Mouse (Mus musculus) neural tube, embryonic 10.5 days (tissue): Measurements from ENCODE around the gene Ccnt1.
A peak's percentile ranks its signal among the peaks of the same experiment; 100 is the strongest.
"Not testable (repeated sequence)": the region's sequence is repeated elsewhere in the genome, so short reads cannot be mapped to it uniquely, and the experiment has no call there.

Source experiments
- DNase-seq: peaks from one replicate; pipeline ENCODE4 v3.0.0-alpha.2; 2017; ENCODE audit warnings: low spot score; ENCODE audit errors: extremely low spot score

The Ccnt1 gene

DNA sequence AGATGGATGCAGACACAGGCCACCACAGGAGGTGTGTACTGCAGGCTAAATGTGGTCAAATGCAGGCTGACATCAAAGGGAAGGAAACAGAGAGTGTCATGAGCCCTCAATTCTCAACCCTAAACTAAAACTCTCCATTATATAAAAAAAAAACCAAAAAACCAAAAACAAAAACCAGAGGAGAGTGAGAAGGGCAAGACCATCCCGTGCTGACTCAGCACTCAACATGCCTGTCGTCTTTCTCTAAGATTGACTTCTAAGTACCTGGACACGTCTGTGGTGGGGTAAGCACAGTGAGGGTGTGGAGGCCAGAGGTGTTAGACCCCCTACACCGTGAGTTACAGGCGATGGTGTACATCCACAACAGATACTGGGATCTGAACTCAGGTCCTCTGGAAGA, 23.9 kb downstream of the Ccnt1 start:
- no peak for DNase-seq

DNA sequence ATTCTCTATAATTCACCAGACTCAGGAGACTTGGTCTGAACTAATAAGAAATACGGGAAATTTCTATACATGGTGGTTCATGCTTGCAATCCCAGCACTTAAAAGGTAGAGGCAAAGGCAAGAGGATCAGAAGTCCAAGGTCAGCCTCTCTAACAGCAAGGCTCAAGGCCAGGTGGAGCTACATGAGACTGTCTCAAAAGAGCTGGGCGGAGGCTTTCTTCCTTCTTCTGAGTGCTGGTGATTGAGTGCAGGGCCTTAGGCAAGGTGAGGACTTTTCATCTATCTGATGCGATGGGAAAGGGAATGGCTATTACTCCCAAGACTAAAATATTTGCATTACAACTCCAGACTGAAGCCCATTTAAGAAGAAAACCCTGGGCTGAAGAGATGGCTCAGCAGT, 25.6 kb downstream of the Ccnt1 start:
- DNase-seq, result no peak

GRCm38 (mm10) chr15:98543341-98543740, 27.4 kb downstream of the Ccnt1 start:
- no peak for DNase-seq

GRCm38 (mm10) chr15:98541064-98541463, 29.7 kb downstream of the Ccnt1 start:
- no peak for DNase-seq

- DNase-seq, result no peak
Observed at GRCm38 (mm10) chr15:98537923-98538322, 32.8 kb downstream of the Ccnt1 start.

DNA sequence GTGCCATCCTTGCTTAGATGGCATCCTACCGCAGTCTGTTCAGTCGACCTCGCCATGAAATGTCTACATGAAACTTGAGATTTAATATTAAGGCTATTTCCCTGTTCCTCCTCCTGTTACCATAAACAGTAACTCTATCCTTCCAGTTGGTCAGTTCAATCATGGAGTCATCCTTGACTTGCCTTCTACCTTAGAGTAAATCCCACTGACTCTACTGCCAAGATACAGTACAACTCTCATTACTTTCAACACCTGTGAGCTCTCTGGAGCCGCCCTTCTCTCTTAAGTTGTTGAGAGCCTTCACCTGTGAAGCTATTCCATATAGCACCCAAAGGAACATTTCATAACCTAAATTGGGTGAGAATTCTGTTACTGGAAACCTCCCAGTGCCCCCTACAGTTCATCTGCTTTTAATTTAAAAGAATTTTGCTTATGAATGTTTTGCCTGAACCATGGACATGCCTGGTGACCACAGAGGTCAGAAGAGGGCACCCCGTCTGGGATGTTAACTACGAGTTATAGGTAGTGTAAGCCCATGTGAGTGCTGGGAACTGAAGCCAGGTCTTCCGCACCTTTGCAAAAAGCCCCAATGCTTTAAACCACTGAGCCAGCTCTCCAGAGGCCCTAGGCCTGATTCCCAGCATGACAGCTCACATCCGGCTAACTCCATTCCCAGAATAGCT, 33.8 kb downstream of the Ccnt1 start:
- DNase-seq, result no peak

DNA sequence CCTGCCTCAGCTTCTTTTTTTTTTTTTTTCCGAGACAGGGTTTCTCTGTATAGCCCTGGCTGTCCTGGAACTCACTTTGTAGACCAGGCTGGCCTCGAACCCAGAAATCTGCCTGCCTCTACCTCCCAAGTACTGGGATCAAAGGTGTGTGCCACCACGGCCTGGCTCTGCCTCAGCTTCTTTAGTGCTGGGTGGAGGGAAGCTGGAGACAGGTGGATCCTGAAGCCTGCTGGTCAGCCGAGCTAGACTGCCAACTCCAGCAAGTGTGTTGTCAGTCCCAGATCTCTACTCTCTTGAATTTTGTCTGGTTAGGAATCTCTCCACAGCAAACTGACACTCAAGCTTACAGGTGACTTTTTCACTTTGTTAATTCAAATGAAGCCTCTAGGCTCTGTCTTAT, 34.8 kb downstream of the Ccnt1 start:
- no peak for DNase-seq

DNA sequence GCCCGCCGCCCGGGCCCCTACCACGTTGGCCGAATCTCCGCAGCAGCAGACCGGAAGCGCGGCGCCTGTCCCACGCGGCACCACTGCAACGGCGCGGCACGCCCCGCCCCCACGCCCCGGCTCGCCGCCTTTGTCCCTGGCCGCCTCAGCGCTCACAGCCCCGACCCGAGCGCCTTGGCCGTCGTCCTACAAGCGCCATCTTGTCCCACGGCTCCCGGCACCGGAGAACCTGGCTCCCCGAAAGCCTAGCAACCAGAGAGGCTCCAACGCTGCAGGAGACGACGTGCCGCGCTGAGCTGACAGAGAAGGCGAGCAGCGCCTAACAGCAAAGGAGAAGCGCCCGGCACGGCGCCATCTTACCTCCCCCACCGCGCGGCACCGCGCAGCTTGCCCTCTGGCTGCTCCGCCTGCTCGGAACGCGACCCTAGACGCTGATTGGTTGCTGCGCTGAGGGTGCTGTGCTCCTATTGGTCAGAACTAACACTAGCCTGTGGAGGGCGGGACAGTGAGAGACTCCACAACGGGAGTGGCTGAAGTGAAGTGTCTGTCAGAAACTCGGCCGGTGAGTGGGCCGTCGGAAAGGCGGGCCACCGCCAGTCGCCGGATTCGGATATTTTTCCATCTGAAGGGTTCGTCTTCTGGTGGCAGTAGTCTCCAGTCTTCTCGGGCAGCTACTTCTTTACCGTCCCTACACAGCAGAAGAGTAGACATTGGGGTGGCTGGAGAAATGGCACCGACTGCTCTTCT, 36.7 kb downstream of the Ccnt1 start, which contains the start of gene Kansl2:
Kansl2 (minus strand) TSS at position 384 of the 747 bp plus-strand sequence.
- DNase-seq, result peak; percentile 98

DNA sequence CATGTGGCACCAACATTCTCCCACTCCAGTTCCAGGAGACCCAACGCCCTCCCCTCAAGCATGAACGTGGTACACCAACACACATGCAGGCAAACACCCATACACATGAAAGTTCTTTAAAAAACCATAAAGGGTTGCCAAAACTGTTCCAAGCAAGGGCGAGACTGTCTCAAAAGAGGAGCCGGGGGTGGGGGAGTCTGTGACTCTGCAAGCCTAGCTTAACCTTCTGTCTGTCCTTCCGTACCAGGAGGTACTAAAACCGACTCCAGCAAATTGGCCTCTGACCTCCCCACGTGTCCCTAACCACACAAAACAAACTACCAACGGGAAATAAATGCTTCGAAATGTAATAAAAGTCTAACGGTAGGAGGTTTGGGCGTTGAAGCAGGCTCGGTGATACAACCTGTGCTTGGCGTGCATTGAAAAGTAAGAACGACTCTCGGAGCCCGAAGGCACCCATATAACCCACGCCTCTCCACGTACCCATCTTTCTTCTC, 37.6 kb downstream of the Ccnt1 start:
- DNase-seq, result peak; percentile 39

DNA sequence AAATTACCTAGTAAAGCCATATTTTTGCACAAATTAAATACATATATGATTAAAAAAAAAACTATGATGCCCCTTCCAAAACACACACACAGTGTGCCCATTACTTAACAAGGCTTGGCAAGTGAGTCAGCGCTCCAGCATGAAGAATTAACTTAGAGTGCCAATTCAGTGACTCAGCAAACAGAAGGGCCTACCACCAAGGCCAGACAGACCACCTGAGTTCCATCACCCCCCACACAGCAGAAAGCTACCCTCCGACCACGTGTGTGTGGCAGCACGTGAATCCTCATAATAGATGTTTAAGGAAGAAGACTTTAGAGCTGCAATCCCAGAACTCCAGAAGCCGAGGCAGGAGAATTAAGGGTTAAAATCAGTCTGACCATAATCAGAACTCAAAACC, 38.4 kb downstream of the Ccnt1 start:
- DNase-seq, result no peak

- no peak for DNase-seq
Observed at GRCm38 (mm10) chr15:98528066-98528563, 42.6 kb downstream of the Ccnt1 start.

GRCm38 (mm10) chr15:98527056-98527771, 43.5 kb downstream of the Ccnt1 start:
- DNase-seq, result no peak

DNA sequence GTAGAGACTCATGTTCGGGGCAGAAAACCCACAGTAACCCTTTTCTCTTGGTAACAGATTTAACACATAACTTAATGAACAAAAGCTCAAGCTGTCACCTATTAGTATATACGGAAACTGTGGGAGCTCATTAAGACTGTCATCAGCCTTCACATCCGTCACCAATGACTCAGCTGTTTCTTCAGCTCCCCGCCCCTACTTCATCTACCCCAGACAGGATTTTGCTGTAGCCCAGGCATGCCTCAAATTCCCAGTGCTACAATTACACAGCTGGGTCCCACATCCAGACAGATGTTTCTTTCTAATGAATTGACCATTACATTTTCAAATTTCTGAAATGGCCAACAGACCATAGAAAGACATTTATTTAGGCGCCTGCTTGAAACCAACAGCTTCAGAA, 44.7 kb downstream of the Ccnt1 start:
- DNase-seq, result no peak

GRCm38 (mm10) chr15:98521245-98521644, 49.5 kb downstream of the Ccnt1 start:
- no peak for DNase-seq

DNA sequence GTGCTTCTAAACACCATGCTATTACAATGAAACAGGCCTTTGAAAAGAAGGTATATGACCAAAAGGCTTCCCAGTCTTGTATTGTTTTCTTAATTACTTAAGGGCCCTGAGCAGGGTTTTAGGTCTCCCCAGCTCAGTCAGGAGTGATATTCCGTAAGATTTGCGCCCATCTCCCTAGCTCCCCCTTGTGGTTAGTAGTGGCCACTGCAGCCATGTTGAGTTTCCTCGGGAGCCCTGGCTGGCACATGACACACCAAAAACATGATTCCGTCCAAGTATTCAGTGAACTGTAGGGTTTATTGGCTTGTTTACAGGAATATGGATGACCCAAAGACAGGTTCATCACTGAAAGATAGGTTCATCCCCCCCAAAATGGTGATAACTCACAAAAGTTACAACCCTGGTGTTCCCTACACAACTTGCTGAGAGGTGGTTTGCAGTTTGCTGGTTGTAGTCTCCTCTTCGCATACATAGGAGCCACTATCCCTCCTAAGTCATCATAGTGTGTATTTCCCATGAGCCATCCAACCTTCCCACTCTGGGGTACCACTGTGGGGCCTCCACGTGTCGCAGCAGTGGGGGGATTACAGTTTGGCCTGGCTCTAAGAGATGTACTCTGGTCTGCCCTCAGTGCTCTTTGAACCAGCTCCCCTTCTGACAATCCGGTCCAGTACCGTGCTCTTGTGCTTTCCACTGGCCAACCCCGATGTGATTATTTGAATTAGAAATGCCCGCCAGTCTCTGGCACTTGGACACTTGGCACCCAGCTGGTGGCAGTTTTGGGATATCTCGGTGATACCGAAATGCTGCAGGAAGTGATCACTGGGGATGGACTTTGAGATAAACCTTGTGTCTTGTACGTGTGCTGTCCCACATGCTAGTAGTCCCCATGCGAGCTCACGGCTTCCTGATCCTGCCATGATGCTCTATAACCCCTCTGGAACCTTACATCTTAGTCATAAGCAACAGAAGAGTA, 53.1 kb downstream of the Ccnt1 start:
- peak; percentile 67 for DNase-seq

- DNase-seq, result not testable (repeated sequence)
Observed at GRCm38 (mm10) chr15:98514845-98515244, 55.9 kb downstream of the Ccnt1 start.

DNA sequence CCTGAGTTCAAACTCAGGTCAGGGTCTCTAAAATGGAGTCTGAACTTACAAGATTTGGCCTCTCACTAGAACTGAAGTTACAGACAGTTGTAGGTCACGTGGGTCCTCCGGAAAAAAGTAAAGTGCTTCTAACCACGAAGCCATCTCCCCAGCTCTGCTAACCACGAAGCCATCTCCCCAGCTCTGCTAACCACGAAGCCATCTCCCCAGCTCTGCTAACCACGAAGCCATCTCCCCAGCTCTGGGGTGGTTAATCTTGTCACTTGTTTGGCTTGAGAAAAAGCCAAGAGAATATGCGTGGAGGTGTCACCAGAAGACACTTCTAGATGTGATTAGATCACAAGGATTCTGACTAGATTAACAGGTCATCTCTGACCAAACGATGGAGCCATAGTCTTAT, 56.6 kb downstream of the Ccnt1 start:
- no peak for DNase-seq

GRCm38 (mm10) chr15:98513676-98514075, 57.0 kb downstream of the Ccnt1 start:
- not testable (repeated sequence) for DNase-seq

DNA sequence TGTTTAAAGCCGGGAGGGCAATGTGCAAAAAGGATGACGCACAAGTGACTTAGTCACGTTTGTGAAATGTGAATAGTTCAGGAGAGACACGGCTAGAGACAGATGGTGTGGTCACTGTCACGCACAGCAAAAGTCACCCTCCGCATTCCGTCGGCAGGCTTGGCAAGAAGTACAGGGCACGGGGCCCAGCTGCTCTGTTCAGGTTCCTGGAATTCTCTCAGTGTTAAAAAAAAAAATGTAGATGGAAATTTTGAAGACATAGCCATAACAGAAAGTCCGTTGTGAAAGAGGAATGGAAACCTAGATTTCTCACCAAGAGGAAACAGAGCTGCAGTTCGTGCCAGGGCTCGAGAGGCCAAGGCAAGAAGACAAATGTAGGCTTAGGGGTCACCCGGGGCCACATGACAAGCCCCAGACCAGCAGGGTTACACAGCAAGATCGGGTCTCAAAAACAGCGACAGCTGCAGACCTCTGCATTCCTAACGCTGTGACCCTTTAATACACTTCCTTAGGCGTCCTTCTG, 57.9 kb downstream of the Ccnt1 start:
- no peak for DNase-seq

GRCm38 (mm10) chr15:98512232-98512631, 58.5 kb downstream of the Ccnt1 start:
- no peak for DNase-seq
